Mouse (Mus musculus): ENCODE measurements at regions not wholly inside any gene's neighbourhood (a gene's known extent, or its start where the extent isn't known, plus 50 kb on each side); places are given as distances from the start of the nearest gene placed in this dataset.

DNA sequence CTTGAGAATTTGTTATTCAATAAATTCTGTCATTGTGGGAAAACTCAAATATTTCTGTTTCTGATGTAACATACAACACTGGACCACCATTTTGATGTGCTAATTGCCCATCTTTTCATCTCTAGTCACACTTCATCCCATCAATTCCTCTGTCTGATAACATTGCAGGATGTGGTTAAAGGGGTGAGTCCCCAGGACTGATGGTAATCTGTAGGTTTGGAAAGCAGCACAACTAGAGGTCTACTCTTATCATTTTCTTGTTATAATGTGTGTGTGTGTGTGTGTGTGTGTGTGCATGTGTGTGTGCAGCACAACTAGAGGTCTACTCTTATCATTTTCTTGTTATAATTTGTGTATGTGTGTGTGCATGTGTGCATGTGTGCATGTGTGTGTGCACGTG lies 160.5 kb upstream of the Meis1 start:
- TF ChIP-seq CTCF (IDR thresholded peaks at IDR 0.05; ENCODE audit: low read depth, low read length): no peak
- no peak for TF ChIP-seq POLR2A (IDR thresholded peaks at IDR 0.05; ENCODE audit: insufficient read depth, low read length)
